Mouse (Mus musculus) left cerebral cortex, postnatal 36 days (tissue): ENCODE measurements around the gene Cdkn2d. TPM values are rescaled to one million over a fixed set of nuclear protein-coding genes. Genes with fewer than 3 reads are reported as not detected.
"Not testable (repeated sequence)": the region's sequence is repeated elsewhere in the genome, so short reads cannot be mapped to it uniquely, and the experiment has no call there.

ENCODE experiments used
- DNase-seq, 2 experiments: peaks; one replicate each; pipeline ENCODE4 v3.0.0; 2021 to 2022; ENCODE audit warnings: low spot score in 2 of 2, mixed read lengths in 1 of 2
- intact Hi-C: fragments of 180-260 bp; cut with DNase I; formaldehyde crosslinking; loops from one replicate; pipeline ENCODE4 v1.15.1; 2025
- total RNA-seq, 2 experiments: library from RNA; stranded (reverse); gene quantifications; 2 replicates each; pipeline ENCODE4 v1.2.3; 2021

Gene Cdkn2d
- total RNA-seq, 2 experiments from 2014 or later: 52.7 to 58.8 TPM

GRCm38 (mm10) chr9:21320280-21320618, 29.0 kb upstream of the Cdkn2d start:
- no peak for DNase-seq
- intact Hi-C loops: no loop called here

- intact Hi-C loops: no loop called here
These were observed 28.3 kb upstream of the Cdkn2d start for GRCm38 (mm10) chr9:21319503-21319902.

GRCm38 (mm10) chr9:21318792-21319191, 27.6 kb upstream of the Cdkn2d start:
- intact Hi-C loops: no loop called here
- no peak for DNase-seq

More at GRCm38 (mm10) chr9:21319503-21319902, 28.3 kb upstream of the Cdkn2d start:
- no peak for DNase-seq

- DNase-seq: no peak
- intact Hi-C loops: no loop called here
These were observed 25.5 kb upstream of the Cdkn2d start for GRCm38 (mm10) chr9:21316696-21317095.

GRCm38 (mm10) chr9:21315421-21315820, 24.2 kb upstream of the Cdkn2d start:
- no peak for DNase-seq
- intact Hi-C loops: no loop called here

GRCm38 (mm10) chr9:21314367-21315140, 23.3 kb upstream of the Cdkn2d start:
- intact Hi-C loops: no loop called here
- DNase-seq: no peak

- peak; percentile 76 to 78 for DNase-seq
- intact Hi-C loops: loop anchor here (2.0 kb wide), 2 partner anchors 43 to 97 kb away; partner anchors contain the start of gene Qtrt1
These were observed 22.2 kb upstream of the Cdkn2d start for GRCm38 (mm10) chr9:21313394-21313793.

GRCm38 (mm10) chr9:21312134-21312533, 20.9 kb upstream of the Cdkn2d start, which contains the start of gene Ap1m2:
Ap1m2 (minus strand) TSS chr9:21312337.
- intact Hi-C loops: loop anchor here (2.0 kb wide), 2 partner anchors 45 to 99 kb away; partner anchors contain the start of gene Qtrt1
- DNase-seq: no peak

GRCm38 (mm10) chr9:21311695-21312094, 20.5 kb upstream of the Cdkn2d start:
- no peak for DNase-seq
- intact Hi-C loops: loop anchor here (2.0 kb wide), 2 partner anchors 45 to 99 kb away; partner anchors contain the start of gene Qtrt1

GRCm38 (mm10) chr9:21309150-21309741, 18.0 kb upstream of the Cdkn2d start:
- intact Hi-C loops: no loop called here
- no peak for DNase-seq

- intact Hi-C loops: no loop called here
- no peak for DNase-seq
These were observed 13.9 kb upstream of the Cdkn2d start for GRCm38 (mm10) chr9:21305065-21305464.

GRCm38 (mm10) chr9:21299014-21299413, 7.8 kb upstream of the Cdkn2d start:
- intact Hi-C loops: no loop called here
- DNase-seq: no peak

GRCm38 (mm10) chr9:21292271-21292670, 1.1 kb upstream of the Cdkn2d start:
- no peak for DNase-seq
- intact Hi-C loops: no loop called here

- intact Hi-C loops, DNase-seq: not testable (repeated sequence)
These were observed 661 bp upstream of the Cdkn2d start for GRCm38 (mm10) chr9:21291868-21292267.

GRCm38 (mm10) chr9:21290589-21290988, 618 bp downstream of the Cdkn2d start:
- DNase-seq: no peak
- intact Hi-C loops: no loop called here

- DNase-seq: no peak
- intact Hi-C loops: no loop called here
These were observed 1.9 kb downstream of the Cdkn2d start for GRCm38 (mm10) chr9:21289337-21289671.

GRCm38 (mm10) chr9:21288404-21289336, 2.5 kb downstream of the Cdkn2d start:
- DNase-seq: no peak
- intact Hi-C loops: no loop called here

- DNase-seq: peak; percentile 97
- intact Hi-C loops: no loop called here
These were observed 3.4 kb downstream of the Cdkn2d start, which contains the start of gene Kri1 for GRCm38 (mm10) chr9:21287571-21288402. Kri1 (minus strand) TSS chr9:21287969.

GRCm38 (mm10) chr9:21286753-21287152, 4.5 kb downstream of the Cdkn2d start:
- no peak for DNase-seq
- intact Hi-C loops: no loop called here
